Mouse (Mus musculus) CH12.LX (cell line): ENCODE measurements at regions not wholly inside any gene's neighbourhood (a gene's known extent, or its start where the extent isn't known, plus 50 kb on each side); places are given as distances from the start of the nearest gene placed in this dataset.

Experiments
- DNase-seq: peaks from one replicate; pipeline ENCODE4 v3.0.0-alpha.2; 2013; ENCODE audit errors: extremely low read depth
- H3K27ac ChIP-seq: 2 replicates; pipeline ENCODE4 v1.5.1; 2012; ENCODE audit warnings: low read depth, mild to moderate bottlenecking, control low read depth, moderate library complexity; ENCODE audit not compliant: insufficient read depth
- H3K27me3 ChIP-seq: replicated peaks from 2 replicates; pipeline ENCODE3; 2012; ENCODE audit warnings: inconsistent platforms
- H3K36me3 ChIP-seq, 2 experiments: replicated peaks in 1 of 2; 2 replicates each; pipeline versions ENCODE3 to v1.6.1; 2012; ENCODE audit warnings: inconsistent platforms in 1 of 2, low read length in 1 of 2, mild to moderate bottlenecking in 1 of 2, mixed read lengths in 1 of 2, moderate library complexity in 1 of 2; ENCODE audit not compliant: control insufficient read depth in 1 of 2, insufficient read depth in 1 of 2
- H3K4me1 ChIP-seq, 2 experiments: 2 replicates each; pipeline ENCODE4 v1.6.1; 2012; ENCODE audit warnings: inconsistent platforms in 1 of 2, moderate library complexity in 1 of 2; ENCODE audit not compliant: insufficient read depth in 2 of 2, control insufficient read depth in 1 of 2
- H3K4me2 ChIP-seq: 2 replicates; pipeline ENCODE4 v1.6.1; 2012; ENCODE audit warnings: low read depth, mild to moderate bottlenecking, control low read depth; ENCODE audit not compliant: poor library complexity, insufficient read depth, severe bottlenecking
- H3K4me3 ChIP-seq, 3 experiments: fragments of 150-350 bp in 1 of 3; sonication (generic) in 1 of 3; replicated peaks in 1 of 3; 2 replicates each; pipeline versions ENCODE3 to v1.5.1; 2011 to 2012; ENCODE audit warnings: low read depth in 2 of 3, low read length in 2 of 3, mild to moderate bottlenecking in 2 of 3, moderate library complexity in 2 of 3, control low read depth in 1 of 3, improper control_type of control experiment in 1 of 3, inconsistent platforms in 1 of 3, mixed read lengths in 1 of 3; ENCODE audit not compliant: poor library complexity in 1 of 3
- H3K79me2 ChIP-seq: replicated peaks from 2 replicates; pipeline ENCODE4 v1.6.1; 2012; ENCODE audit warnings: mild to moderate bottlenecking, moderate library complexity; ENCODE audit not compliant: control insufficient read depth, poor library complexity, insufficient read depth, severe bottlenecking; ENCODE audit errors: extremely low read depth
- H3K9ac ChIP-seq: 2 replicates; pipeline ENCODE4 v1.6.1; 2012; ENCODE audit warnings: low read depth, mild to moderate bottlenecking, control low read depth, moderate library complexity; ENCODE audit not compliant: insufficient read depth
- H3K9me3 ChIP-seq: replicated peaks from 2 replicates; pipeline ENCODE3; 2012; ENCODE audit warnings: low read length, inconsistent platforms, mixed read lengths
- BHLHE40 ChIP-seq: IDR thresholded peaks from 2 replicates; pipeline ENCODE4 v1.6.1; 2011; ENCODE audit warnings: mild to moderate bottlenecking, low read depth, low read length, improper control_type of control experiment
- CHD1 ChIP-seq: IDR thresholded peaks from 2 replicates; pipeline ENCODE4 v1.6.1; 2012; ENCODE audit warnings: low read depth, low read length, improper control_type of control experiment, inconsistent platforms
- CTCF ChIP-seq, 2 experiments: IDR thresholded peaks in 1 of 2; conservative IDR thresholded peaks in 1 of 2; 2 replicates each; pipeline ENCODE4 v1.5.1; 2011 to 2012; ENCODE audit warnings: low read depth in 2 of 2, low read length in 2 of 2, improper control_type of control experiment in 1 of 2, inconsistent platforms in 1 of 2, mild to moderate bottlenecking in 1 of 2, moderate library complexity in 1 of 2
- E2F4 ChIP-seq: IDR thresholded peaks from 2 replicates; pipeline ENCODE4 v1.6.1; 2011; ENCODE audit warnings: low read depth, low read length, improper control_type of control experiment; ENCODE audit not compliant: insufficient replicate concordance
- ELF1 ChIP-seq: IDR thresholded peaks from 2 replicates; pipeline ENCODE4 v1.6.1; 2014; ENCODE audit warnings: low read depth, mild to moderate bottlenecking, inconsistent platforms, low read length, improper control_type of control experiment
- EP300 ChIP-seq: IDR thresholded peaks from 2 replicates; pipeline ENCODE4 v1.6.1; 2011; ENCODE audit warnings: low read length, improper control_type of control experiment
- ETS1 ChIP-seq: conservative IDR thresholded peaks from 2 replicates; pipeline ENCODE4 v1.6.1; 2012; ENCODE audit warnings: low read depth, mild to moderate bottlenecking, inconsistent platforms, low read length, improper control_type of control experiment, moderate library complexity
- GABPA ChIP-seq: IDR thresholded peaks from 2 replicates; pipeline ENCODE4 v1.6.1; 2012; ENCODE audit warnings: low read depth, low read length, improper control_type of control experiment, inconsistent platforms; ENCODE audit not compliant: insufficient replicate concordance
- IRF4 ChIP-seq: IDR thresholded peaks from 2 replicates; pipeline ENCODE4 v1.6.1; 2014; ENCODE audit warnings: low read depth, mild to moderate bottlenecking, inconsistent platforms, low read length, improper control_type of control experiment
- JUN ChIP-seq: IDR thresholded peaks from 2 replicates; pipeline ENCODE4 v1.6.1; 2011; ENCODE audit warnings: low read depth, mild to moderate bottlenecking, low read length, improper control_type of control experiment, moderate library complexity; ENCODE audit not compliant: insufficient read depth
- JUND ChIP-seq: conservative IDR thresholded peaks from 2 replicates; pipeline ENCODE4 v1.6.1; 2011; ENCODE audit warnings: low read depth, low read length, improper control_type of control experiment
- MAFK ChIP-seq: IDR thresholded peaks from 2 replicates; pipeline ENCODE4 v1.6.1; 2011; ENCODE audit warnings: low read length, improper control_type of control experiment; ENCODE audit not compliant: insufficient replicate concordance
- MAX ChIP-seq: IDR thresholded peaks from 2 replicates; pipeline ENCODE4 v1.6.1; 2011; ENCODE audit warnings: low read length, improper control_type of control experiment
- MEF2A ChIP-seq: IDR thresholded peaks from 2 replicates; pipeline ENCODE4 v1.6.1; 2014; ENCODE audit warnings: low read depth, mild to moderate bottlenecking, inconsistent platforms, low read length, improper control_type of control experiment, borderline replicate concordance
- NRF1 ChIP-seq: IDR thresholded peaks from 2 replicates; pipeline ENCODE4 v1.6.1; 2014; ENCODE audit warnings: low read depth, mild to moderate bottlenecking, inconsistent platforms, low read length, improper control_type of control experiment, moderate library complexity
- POLR2AphosphoS2 ChIP-seq: IDR thresholded peaks from 2 replicates; pipeline ENCODE4 v1.6.1; 2011; ENCODE audit warnings: low read depth, low read length, improper control_type of control experiment
- RAD21 ChIP-seq: IDR thresholded peaks from 2 replicates; pipeline ENCODE4 v1.6.1; 2011; ENCODE audit warnings: low read depth, mild to moderate bottlenecking, low read length, improper control_type of control experiment, moderate library complexity
- RCOR1 ChIP-seq: conservative IDR thresholded peaks from 2 replicates; pipeline ENCODE4 v1.6.1; 2012; ENCODE audit warnings: low read depth, mild to moderate bottlenecking, inconsistent platforms, low read length, improper control_type of control experiment
- TCF12 ChIP-seq: IDR thresholded peaks from 2 replicates; pipeline ENCODE4 v1.6.1; 2014; ENCODE audit warnings: low read depth, mild to moderate bottlenecking, inconsistent platforms, low read length, improper control_type of control experiment
- UBTF ChIP-seq: IDR thresholded peaks from 2 replicates; pipeline ENCODE4 v1.6.1; 2012; ENCODE audit warnings: low read depth, mild to moderate bottlenecking, inconsistent platforms, low read length, improper control_type of control experiment, moderate library complexity
- USF1 ChIP-seq: IDR thresholded peaks from 2 replicates; pipeline ENCODE4 v1.6.1; 2014; ENCODE audit warnings: low read depth, mild to moderate bottlenecking, inconsistent platforms, low read length, improper control_type of control experiment
- ZNF384 ChIP-seq: IDR thresholded peaks from 2 replicates; pipeline ENCODE4 v1.6.1; 2012; ENCODE audit warnings: low read depth, low read length, improper control_type of control experiment, inconsistent platforms
- dilution Hi-C: fragments of 300-500 bp; cut with MboI; formaldehyde crosslinking; loops from 2 replicates; pipeline ENCODE4 v1.14.3; 2020; ENCODE audit warnings: low sequenced_read_pairs; ENCODE audit not compliant: extremely low pct_unique_long_range_greater_than_20kb, extremely low pct_ligation_motif_present
- in situ Hi-C: fragments of 300-500 bp; cut with MboI; formaldehyde crosslinking; loops from 3 replicates; pipeline ENCODE4 v1.14.3; 2019; ENCODE audit warnings: low sequenced_read_pairs, low pct_ligation_motif_present, low pct_unique_long_range_greater_than_20kb, mixed read lengths

GRCm38 (mm10) chr13:5723319-5723718, 138.0 kb upstream of the Klf6 start (continued):
- TF ChIP-seq JUN = no peak
- TF ChIP-seq, all 38 proteins: peak for 4

GRCm38 (mm10) chr13:5724364-5724763, 136.9 kb upstream of the Klf6 start:
- no peaks in the 10 kb centered on the region for H3K79me2 ChIP-seq
- H3K4me3 ChIP-seq = no peak overlapping the region

GRCm38 (mm10) chr13:5725984-5726383, 135.3 kb upstream of the Klf6 start:
- Histone ChIP-seq H3K27ac (no peak overlapping the region), H3K79me2 (no peaks in the 10 kb centered on the region), H3K9ac (no peak overlapping the region), H3K4me2 (no peak overlapping the region)
- in situ Hi-C loops = no loop called here
- DNase-seq = no peak
- TF ChIP-seq JUN (no peak), CHD1 (no peak)
- TF ChIP-seq, all 38 proteins: peak for 0
- Histone ChIP-seq H3K4me3 (no peak overlapping the region), H3K27me3 (no peaks in the 10 kb centered on the region), H3K36me3 (no peaks in the 10 kb centered on the region), H3K4me1 (peaks cover 2 to 4% of the 10 kb centered on the region in 2 experiments; a peak in 2 of 4 replicates), H3K9me3 (no peaks in the 10 kb centered on the region)
- dilution Hi-C loops = no loop called here

More at GRCm38 (mm10) chr13:5724364-5724763, 136.9 kb upstream of the Klf6 start:
- H3K4me2 ChIP-seq = peak overlapping the region; percentile 31; the same call in 1 of the 2 replicates
- in situ Hi-C loops = no loop called here
- 0 out of 2 replicates have a peak, but pooled peaks have one; percentile 15 for TF ChIP-seq BHLHE40
- TF ChIP-seq ZNF384 = peak; percentile 67; the same call in 1 of the 2 replicates
- no peak for TF ChIP-seq GABPA
- TF ChIP-seq EP300 = peak; percentile 50; the same call in 1 of the 2 replicates
- TF ChIP-seq ETS1 = no peak
- TF ChIP-seq IRF4 = peak; percentile 49; the same call in 1 of the 2 replicates
- no peak overlapping the region for H3K27ac ChIP-seq
- no peak overlapping the region for H3K9ac ChIP-seq
- DNase-seq = peak; percentile 17
- H3K4me1 ChIP-seq = peaks cover 2 to 4% of the 10 kb centered on the region in 2 experiments; a peak in 2 of 4 replicates
- dilution Hi-C loops = no loop called here
- H3K27me3 ChIP-seq = no peaks in the 10 kb centered on the region
- H3K36me3 ChIP-seq = no peaks in the 10 kb centered on the region
- no peaks in the 10 kb centered on the region for H3K9me3 ChIP-seq

- H3K36me3 ChIP-seq = no peaks in the 10 kb centered on the region
Measured at GRCm38 (mm10) chr13:5726446-5726845, 134.8 kb upstream of the Klf6 start.

More at GRCm38 (mm10) chr13:5726446-5726845, 134.8 kb upstream of the Klf6 start:
- H3K4me3 ChIP-seq = no peak overlapping the region
- peaks cover 2 to 4% of the 10 kb centered on the region in 2 experiments; a peak in 2 of 4 replicates for H3K4me1 ChIP-seq
- TF ChIP-seq GABPA = no peak
- TF ChIP-seq MEF2A = no peak
- TF ChIP-seq TCF12 = no peak
- no peak for TF ChIP-seq UBTF
- TF ChIP-seq ETS1 = no peak
- no peak for TF ChIP-seq EP300
- TF ChIP-seq USF1 = no peak
- TF ChIP-seq JUND = no peak
- TF ChIP-seq CTCF (conservative IDR thresholded peaks at IDR 0.05 in 1 of 2, IDR thresholded peaks at IDR 0.05 in 1 of 2; ENCODE audit: low read depth in 2 of 2, low read length in 2 of 2) = no peak
- no peak for TF ChIP-seq POLR2AphosphoS2
- no peak for TF ChIP-seq BHLHE40
- TF ChIP-seq MAFK = no peak
- no peak for TF ChIP-seq ELF1
- TF ChIP-seq NRF1 = no peak
- TF ChIP-seq MAX = no peak
- TF ChIP-seq RAD21 = no peak
- TF ChIP-seq IRF4 = no peak
- no peak for TF ChIP-seq E2F4
- no peak for TF ChIP-seq RCOR1
- TF ChIP-seq, all 38 proteins: peak for 0
- no peak overlapping the region for H3K4me2 ChIP-seq
- no peaks in the 10 kb centered on the region for H3K79me2 ChIP-seq
- no peak overlapping the region for H3K9ac ChIP-seq
- H3K27ac ChIP-seq = no peak overlapping the region
- in situ Hi-C loops (no loop called here), dilution Hi-C loops (no loop called here)
- DNase-seq = no peak
- no peaks in the 10 kb centered on the region for H3K27me3 ChIP-seq
- no peaks in the 10 kb centered on the region for H3K9me3 ChIP-seq
